Mouse (Mus musculus) forebrain, embryonic 12.5 days (tissue): ENCODE measurements around the gene Gpr18. TPM values are rescaled to one million over a fixed set of nuclear protein-coding genes. Genes with fewer than 3 reads are reported as not detected.
A peak's percentile ranks its signal among the peaks of the same experiment; 100 is the strongest.

ENCODE experiments used
- ATAC-seq: fragments of 200-750 bp; cut with Nextera tagmentation; 2 replicates; pipeline ENCODE4 v1.8.0; 2017; ENCODE audit warnings: moderate TSS enrichment; ENCODE audit not compliant: low FRiP score
- H3K27ac ChIP-seq: fragments of 300-500 bp; sonication (generic); 2 replicates; pipeline ENCODE4 v1.5.1; 2016; ENCODE audit warnings: mild to moderate bottlenecking
- H3K27me3 ChIP-seq: fragments of 300-500 bp; sonication (generic); 2 replicates; pipeline ENCODE4 v1.6.1; 2016; ENCODE audit warnings: mild to moderate bottlenecking
- H3K36me3 ChIP-seq: fragments of 300-500 bp; sonication (generic); replicated peaks from 2 replicates; pipeline ENCODE4 v1.6.1; 2016; ENCODE audit warnings: mild to moderate bottlenecking
- H3K4me1 ChIP-seq: fragments of 300-500 bp; sonication (generic); 2 replicates; pipeline ENCODE4 v1.6.1; 2016
- H3K4me2 ChIP-seq: fragments of 300-500 bp; sonication (generic); 2 replicates; pipeline ENCODE4 v1.6.1; 2016; ENCODE audit warnings: mild to moderate bottlenecking, moderate library complexity
- H3K4me3 ChIP-seq: fragments of 300-500 bp; sonication (generic); replicated peaks from 2 replicates; pipeline ENCODE4 v1.5.1; 2016; ENCODE audit warnings: mild to moderate bottlenecking
- H3K9ac ChIP-seq: fragments of 300-500 bp; sonication (generic); 2 replicates; pipeline ENCODE4 v1.6.1; 2016; ENCODE audit warnings: mild to moderate bottlenecking
- H3K9me3 ChIP-seq: fragments of 300-500 bp; sonication (generic); 2 replicates; pipeline ENCODE4 v1.6.1; 2016
- WGBS: fragments of 180-500 bp; shearing (Covaris S2); methylation state at CpG from one replicate; pipeline ENCODE4 v1.1.7; 2016; 5-methylcytosine and 5-hydroxymethylcytosine counted together
- polyA plus RNA-seq: library from polyadenylated mRNA; unstranded; fragments of >200 nt; fragmentation: Nextera tagmentation; extraction: Ambion mirVana; gene quantifications from 2 replicates; pipeline ENCODE4 v1.2.1, GENCODE M21; 2016

Gpr18 gene
- polyA plus RNA-seq, 1 experiment from 2014 or later, result 0.20 TPM

GRCm38 (mm10) chr14:121930731-121931383 is 15.3 kb upstream of the Gpr18 start:
- Histone ChIP-seq H3K9me3 (0 out of 2 replicates have a peak, but pooled peaks cover 3% of the 10 kb centered on the region), H3K4me1 (peaks cover 6% of the 10 kb centered on the region; the same call in 1 of the 2 replicates), H3K27ac (no peak overlapping the region), H3K27me3 (no peaks in the 10 kb centered on the region), H3K4me3 (no peak overlapping the region), H3K36me3 (peaks cover 13% of the 10 kb centered on the region), H3K9ac (no peak overlapping the region), H3K4me2 (no peak overlapping the region)
- 74% methylated on average over 7 of the region's 7 CpGs for WGBS
- ATAC-seq, result no peak

- H3K27ac ChIP-seq, result no peak overlapping the region
- no peaks in the 10 kb centered on the region for H3K9me3 ChIP-seq
- ATAC-seq, result no peak
- H3K36me3 ChIP-seq, result peaks cover 7% of the 10 kb centered on the region; the same call in 1 of the 2 replicates
- WGBS, result 88% methylated on average over 12 of the region's 12 CpGs
- H3K4me2 ChIP-seq, result no peak overlapping the region
- no peaks in the 10 kb centered on the region for H3K27me3 ChIP-seq
- H3K4me3 ChIP-seq, result no peak overlapping the region
- H3K4me1 ChIP-seq, result peaks cover 6% of the 10 kb centered on the region; the same call in 1 of the 2 replicates
- H3K9ac ChIP-seq, result no peak overlapping the region
These were observed 13.8 kb upstream of the Gpr18 start for GRCm38 (mm10) chr14:121929243-121929951.

GRCm38 (mm10) chr14:121928375-121929137 is 13.0 kb upstream of the Gpr18 start:
- H3K36me3 ChIP-seq, result no peaks in the 10 kb centered on the region
- no peak overlapping the region for H3K4me3 ChIP-seq
- ATAC-seq, result no peak
- no peaks in the 10 kb centered on the region for H3K9me3 ChIP-seq
- no peak overlapping the region for H3K9ac ChIP-seq
- WGBS, result 70% methylated on average over 8 of the region's 8 CpGs
- no peak overlapping the region for H3K27ac ChIP-seq
- H3K27me3 ChIP-seq, result no peaks in the 10 kb centered on the region
- H3K4me2 ChIP-seq, result no peak overlapping the region
- peaks cover 6% of the 10 kb centered on the region; the same call in 1 of the 2 replicates for H3K4me1 ChIP-seq

- Histone ChIP-seq H3K9ac (no peak overlapping the region), H3K4me2 (no peak overlapping the region), H3K9me3 (no peaks in the 10 kb centered on the region), H3K4me3 (no peak overlapping the region), H3K4me1 (peaks cover 6% of the 10 kb centered on the region; the same call in 1 of the 2 replicates), H3K36me3 (no peaks in the 10 kb centered on the region), H3K27ac (no peak overlapping the region), H3K27me3 (no peaks in the 10 kb centered on the region)
- 93% methylated on average over 8 of the region's 8 CpGs for WGBS
- ATAC-seq, result no peak
These were observed 11.9 kb upstream of the Gpr18 start for GRCm38 (mm10) chr14:121927451-121927850.

DNA sequence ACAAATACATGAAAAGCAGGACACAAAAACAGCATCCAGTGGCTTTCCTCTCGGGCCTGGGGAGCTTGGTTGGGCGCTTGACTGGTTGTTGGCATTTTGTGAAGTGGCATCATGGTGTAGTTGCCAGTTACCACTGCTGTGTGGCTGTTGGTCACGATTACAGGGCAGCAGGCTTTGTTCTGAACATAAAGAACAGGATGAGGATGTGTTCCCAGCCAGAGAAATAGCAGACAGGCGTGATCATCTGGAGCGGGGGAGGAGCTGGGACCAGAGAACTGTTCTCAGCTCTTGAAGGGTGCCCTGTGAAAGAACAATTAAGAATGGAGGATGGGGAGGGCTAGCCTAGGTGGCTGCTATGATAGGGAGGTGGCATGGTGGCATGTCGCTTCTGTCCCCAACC is 11.3 kb upstream of the Gpr18 start:
- no peaks in the 10 kb centered on the region for H3K9me3 ChIP-seq
- no peak overlapping the region for H3K9ac ChIP-seq
- no peaks in the 10 kb centered on the region for H3K27me3 ChIP-seq
- H3K27ac ChIP-seq, result no peak overlapping the region
- WGBS, result 90% methylated on average over 6 of the region's 6 CpGs
- H3K4me3 ChIP-seq, result no peak overlapping the region
- H3K36me3 ChIP-seq, result no peaks in the 10 kb centered on the region
- ATAC-seq, result no peak
- peaks cover 5% of the 10 kb centered on the region; the same call in 1 of the 2 replicates for H3K4me1 ChIP-seq
- H3K4me2 ChIP-seq, result no peak overlapping the region

- Histone ChIP-seq H3K27me3 (no peaks in the 10 kb centered on the region), H3K4me2 (no peak overlapping the region), H3K9ac (no peak overlapping the region), H3K4me3 (no peak overlapping the region), H3K36me3 (no peaks in the 10 kb centered on the region), H3K9me3 (no peaks in the 10 kb centered on the region), H3K27ac (no peak overlapping the region), H3K4me1 (no peaks in the 10 kb centered on the region)
- no peak for ATAC-seq
- 77% methylated on average over 6 of the region's 6 CpGs for WGBS
These were observed 9.3 kb upstream of the Gpr18 start for GRCm38 (mm10) chr14:121924876-121925275.

DNA sequence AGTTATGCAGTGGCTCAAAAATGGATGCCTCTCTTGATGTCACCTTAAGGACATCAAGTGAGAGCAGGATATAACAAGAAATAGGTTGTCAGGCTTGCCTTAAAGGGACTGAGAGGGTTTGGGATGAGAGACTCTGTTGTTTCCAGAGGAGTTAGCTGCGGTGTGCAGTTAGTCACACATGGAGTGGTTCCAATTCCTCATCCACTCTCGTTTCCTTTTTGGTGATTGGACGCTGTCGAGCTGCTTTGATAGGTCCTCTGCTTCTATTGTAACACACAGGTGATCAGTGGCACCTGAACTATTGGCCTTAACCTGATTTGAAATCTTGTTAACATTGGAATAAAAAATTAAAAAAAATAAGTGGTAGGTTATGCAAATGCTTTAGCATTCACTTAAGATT is 7.2 kb upstream of the Gpr18 start:
- 92% methylated on average over 4 of the region's 4 CpGs for WGBS
- Histone ChIP-seq H3K9me3 (no peaks in the 10 kb centered on the region), H3K36me3 (no peaks in the 10 kb centered on the region; the same call in 1 of the 2 replicates), H3K9ac (no peak overlapping the region), H3K4me3 (no peak overlapping the region), H3K4me2 (no peak overlapping the region), H3K4me1 (no peaks in the 10 kb centered on the region), H3K27ac (no peak overlapping the region), H3K27me3 (no peaks in the 10 kb centered on the region)
- ATAC-seq, result no peak

GRCm38 (mm10) chr14:121922016-121922415 is 6.4 kb upstream of the Gpr18 start:
- Histone ChIP-seq H3K36me3 (peaks cover 5% of the 10 kb centered on the region; the same call in 1 of the 2 replicates), H3K9me3 (no peaks in the 10 kb centered on the region), H3K27ac (no peak overlapping the region), H3K4me2 (no peak overlapping the region), H3K27me3 (no peaks in the 10 kb centered on the region), H3K4me1 (no peaks in the 10 kb centered on the region), H3K9ac (no peak overlapping the region), H3K4me3 (no peak overlapping the region)
- no peak for ATAC-seq
- 90% methylated on average over 4 of the region's 4 CpGs for WGBS

GRCm38 (mm10) chr14:121920511-121921124 is 5.0 kb upstream of the Gpr18 start:
- no peak overlapping the region for H3K4me2 ChIP-seq
- H3K4me3 ChIP-seq, result no peak overlapping the region
- H3K9ac ChIP-seq, result no peak overlapping the region; the same call in 1 of the 2 replicates
- H3K9me3 ChIP-seq, result no peaks in the 10 kb centered on the region
- no peaks in the 10 kb centered on the region for H3K27me3 ChIP-seq
- no peaks in the 10 kb centered on the region for H3K4me1 ChIP-seq
- ATAC-seq, result peak; percentile 27; the same call in 1 of the 2 replicates
- no peak overlapping the region for H3K27ac ChIP-seq
- H3K36me3 ChIP-seq, result peaks cover 15% of the 10 kb centered on the region
- 88% methylated on average over 12 of the region's 12 CpGs for WGBS

DNA sequence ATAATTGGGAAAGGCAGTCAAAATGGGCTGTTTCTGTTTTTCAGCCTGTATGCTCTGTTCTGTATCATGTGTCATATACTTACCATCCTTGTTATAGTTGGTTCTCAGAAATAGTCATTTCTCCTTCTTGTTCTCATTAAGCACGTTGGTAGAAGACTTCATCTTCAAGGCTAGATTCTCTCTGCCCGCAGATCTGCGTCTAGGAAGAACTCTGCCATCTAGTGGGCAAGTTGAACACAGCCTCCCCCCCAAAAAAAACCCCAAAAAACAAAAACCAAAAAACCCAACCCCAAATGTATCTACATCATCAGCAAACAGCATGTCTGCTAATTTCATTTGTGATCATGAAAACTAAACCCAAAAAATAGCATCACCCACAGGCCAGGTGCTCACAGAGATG is 4.2 kb upstream of the Gpr18 start:
- WGBS, result 50% methylated on average over 3 of the region's 3 CpGs
- ATAC-seq, result no peak

DNA sequence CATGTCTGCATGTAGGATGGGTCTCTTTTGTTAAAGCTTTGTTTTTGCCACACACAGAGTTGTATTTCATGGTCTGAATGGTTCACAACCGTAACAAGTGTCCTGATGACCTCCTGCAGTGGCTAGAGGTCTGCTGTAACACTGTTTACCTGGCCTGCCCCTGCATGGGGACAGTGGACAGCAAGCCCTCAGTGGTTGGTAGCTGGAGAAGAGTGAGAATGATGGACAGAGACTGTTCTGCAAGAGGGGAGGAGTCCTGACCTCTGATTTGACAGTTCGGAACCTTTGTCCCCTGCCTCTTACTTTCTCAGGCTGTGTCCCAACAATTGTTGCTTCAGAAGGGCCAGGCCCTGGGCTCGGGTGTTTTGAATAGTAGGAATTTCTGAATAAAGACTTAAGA is 2.7 kb upstream of the Gpr18 start:
- Histone ChIP-seq H3K4me3 (no peak overlapping the region), H3K4me1 (no peaks in the 10 kb centered on the region), H3K27me3 (no peaks in the 10 kb centered on the region), H3K27ac (no peak overlapping the region), H3K4me2 (no peak overlapping the region), H3K9me3 (no peaks in the 10 kb centered on the region), H3K9ac (no peak overlapping the region), H3K36me3 (peaks cover 15% of the 10 kb centered on the region)
- 64% methylated on average over 3 of the region's 3 CpGs for WGBS
- no peak for ATAC-seq

More for the DNA sequence above, 4.2 kb upstream of the Gpr18 start:
- no peak overlapping the region for H3K4me2 ChIP-seq
- H3K27ac ChIP-seq, result no peak overlapping the region
- H3K27me3 ChIP-seq, result no peaks in the 10 kb centered on the region
- H3K9me3 ChIP-seq, result no peaks in the 10 kb centered on the region
- no peak overlapping the region for H3K9ac ChIP-seq
- H3K36me3 ChIP-seq, result peaks cover 15% of the 10 kb centered on the region
- no peaks in the 10 kb centered on the region for H3K4me1 ChIP-seq
- no peak overlapping the region for H3K4me3 ChIP-seq
